Mouse (Mus musculus) embryo, embryonic 9.5 days (tissue): ENCODE measurements around the gene Zfp428.
A peak's percentile ranks its signal among the peaks of the same experiment; 100 is the strongest.

Experiments used
- DNase-seq: peaks from one replicate; pipeline ENCODE4 v3.0.0-alpha.2; 2017; ENCODE audit errors: extremely low spot score

The Zfp428 gene

DNA sequence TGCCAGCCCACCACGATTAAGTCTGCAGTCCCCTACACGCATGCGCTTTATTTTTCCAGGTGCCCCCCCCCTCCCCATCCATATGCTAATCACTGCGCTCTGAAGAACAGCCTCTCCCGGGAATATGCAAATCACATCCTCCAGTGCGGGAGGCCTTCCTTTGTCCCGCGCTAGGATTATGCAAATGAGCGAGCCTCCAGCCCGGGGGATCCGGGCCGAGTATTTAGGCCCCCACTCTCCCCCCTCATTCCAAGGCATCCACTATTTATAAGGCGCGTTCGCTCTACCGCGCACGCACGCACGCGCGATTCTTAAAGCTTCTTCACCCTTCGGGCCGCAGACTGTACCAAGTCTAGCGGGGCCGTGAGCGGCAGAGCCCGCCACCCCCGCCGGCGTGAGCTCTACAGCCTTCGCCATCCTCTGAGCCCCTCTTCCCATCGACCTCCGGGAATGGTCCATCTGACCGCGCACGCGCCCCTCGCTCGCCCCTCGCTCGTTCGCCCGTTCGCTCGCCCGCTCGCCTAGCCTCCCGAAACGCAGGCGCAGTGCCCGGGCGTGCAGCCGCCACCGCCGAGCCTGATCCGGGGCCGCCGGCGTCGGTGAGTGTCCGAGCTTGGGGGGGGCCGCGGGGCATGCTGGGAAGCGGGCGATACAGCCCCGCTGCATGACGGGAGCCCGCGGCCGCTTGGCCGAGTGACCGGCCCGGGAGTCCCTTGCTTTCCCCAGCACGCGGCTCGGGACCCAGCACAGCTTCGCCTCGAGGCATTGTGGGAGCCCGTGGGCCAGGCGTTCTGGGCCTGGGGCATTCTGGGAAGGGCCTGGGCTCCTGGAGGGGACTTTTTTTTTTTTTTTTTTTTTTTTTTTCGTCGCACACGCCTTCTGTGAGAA lies at the start of gene Zfp428:
TSS of gene Zfp428 (plus strand) at position 169 of the 888 bp plus-strand sequence.
- peak; percentile 91 for DNase-seq

DNA sequence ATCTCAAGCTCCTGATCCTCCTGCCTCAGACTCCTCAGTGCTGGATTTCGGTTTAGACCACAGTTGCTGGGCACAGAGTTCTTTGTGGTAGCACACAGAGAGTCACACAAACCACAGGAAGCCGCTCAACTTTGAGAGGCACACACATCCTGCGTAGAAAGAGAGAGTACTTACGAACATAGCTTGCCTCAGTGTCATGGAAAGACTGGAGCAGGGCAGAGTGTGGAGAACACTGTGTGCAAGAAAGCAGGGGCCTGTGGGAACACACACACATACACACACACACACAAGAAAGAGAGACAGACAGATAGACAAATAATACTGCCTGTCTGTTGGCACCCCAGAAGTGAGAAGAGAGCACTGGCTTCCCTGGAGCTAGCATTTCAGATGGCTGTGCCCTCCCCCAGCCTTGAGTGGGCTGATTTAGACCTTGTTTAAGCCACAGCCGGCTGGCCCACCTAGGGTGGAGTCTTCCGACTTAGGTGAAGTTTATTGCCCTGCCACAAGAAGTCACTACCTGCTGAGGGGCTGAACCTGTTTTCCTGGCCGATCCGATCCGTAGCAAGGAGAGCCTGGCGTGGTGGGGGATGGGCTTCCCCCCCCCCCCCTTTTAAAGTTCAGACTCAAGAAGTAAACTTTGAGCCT lies 49.0 kb upstream of the Zfp428 start:
- DNase-seq = no peak

DNA sequence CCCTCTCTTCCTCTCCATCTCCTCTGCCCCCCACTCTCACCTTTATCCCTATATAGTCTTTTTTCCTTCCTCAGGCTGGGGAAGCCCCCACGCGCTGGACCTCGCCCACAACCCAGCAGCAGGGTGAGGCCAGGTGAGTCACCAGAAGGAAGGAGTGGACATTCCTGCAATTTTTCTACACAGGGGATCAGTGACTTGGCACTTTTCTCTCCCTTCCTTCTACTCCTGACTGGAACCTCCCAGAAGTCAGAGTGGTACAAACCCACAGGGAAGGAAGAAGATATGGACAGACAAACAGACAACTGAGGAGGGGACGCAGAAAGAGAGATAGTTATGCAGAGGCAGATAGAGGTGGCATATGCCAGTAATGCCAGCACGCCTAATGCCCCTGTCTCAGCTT lies 47.4 kb upstream of the Zfp428 start:
- DNase-seq = no peak

DNA sequence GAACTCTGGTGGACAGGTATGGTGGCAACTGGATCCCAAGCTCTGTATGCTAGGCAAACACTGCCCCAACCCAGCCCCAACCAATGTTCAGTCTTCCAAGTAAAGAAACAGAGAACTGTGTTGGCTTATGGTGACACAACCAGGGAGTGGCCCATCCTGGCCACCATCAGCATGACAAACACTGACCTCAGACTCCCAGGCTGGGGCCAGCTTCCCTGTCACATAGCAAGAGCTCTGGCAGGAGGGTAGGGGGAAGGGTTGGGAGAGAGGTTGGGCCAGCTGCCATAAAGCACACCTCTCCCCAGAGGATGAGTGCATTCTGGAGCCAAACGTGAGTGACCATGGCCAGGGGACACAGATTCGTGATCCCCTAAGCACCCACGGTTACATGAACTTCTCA lies 47.0 kb upstream of the Zfp428 start:
- no peak for DNase-seq

DNA sequence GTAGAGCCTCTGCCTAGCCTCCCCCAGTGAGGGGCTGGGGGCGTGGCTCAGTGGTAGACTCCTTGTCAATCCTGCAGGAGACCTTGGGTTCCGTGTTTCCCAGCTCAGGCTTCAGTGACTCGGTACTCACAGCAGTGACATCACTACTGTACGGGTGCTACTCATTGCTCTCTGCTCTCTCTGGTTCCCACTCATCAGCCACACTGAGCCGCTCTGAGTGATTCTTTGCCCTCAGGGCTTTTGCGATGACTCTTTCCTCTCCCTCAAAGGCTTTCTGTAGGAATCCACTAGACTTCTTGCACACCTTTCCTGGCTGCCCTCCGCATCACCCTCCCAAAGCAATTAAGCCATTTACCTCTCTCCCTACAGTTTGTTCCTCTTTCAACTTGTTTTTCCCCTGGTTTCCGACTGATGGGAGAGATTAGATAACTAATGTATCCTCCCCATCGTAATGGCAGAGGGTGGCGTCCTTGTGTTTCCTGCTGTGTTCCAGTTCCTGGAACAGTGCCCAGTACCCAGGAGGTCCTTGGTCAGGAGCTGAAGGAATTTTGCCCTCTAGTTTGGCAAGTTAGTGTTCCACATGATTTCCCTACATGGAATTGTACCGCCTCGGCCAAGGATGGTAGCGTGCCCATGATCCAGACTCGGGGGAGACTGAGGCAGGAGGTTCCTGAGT lies 45.3 kb upstream of the Zfp428 start:
- DNase-seq = no peak

DNA sequence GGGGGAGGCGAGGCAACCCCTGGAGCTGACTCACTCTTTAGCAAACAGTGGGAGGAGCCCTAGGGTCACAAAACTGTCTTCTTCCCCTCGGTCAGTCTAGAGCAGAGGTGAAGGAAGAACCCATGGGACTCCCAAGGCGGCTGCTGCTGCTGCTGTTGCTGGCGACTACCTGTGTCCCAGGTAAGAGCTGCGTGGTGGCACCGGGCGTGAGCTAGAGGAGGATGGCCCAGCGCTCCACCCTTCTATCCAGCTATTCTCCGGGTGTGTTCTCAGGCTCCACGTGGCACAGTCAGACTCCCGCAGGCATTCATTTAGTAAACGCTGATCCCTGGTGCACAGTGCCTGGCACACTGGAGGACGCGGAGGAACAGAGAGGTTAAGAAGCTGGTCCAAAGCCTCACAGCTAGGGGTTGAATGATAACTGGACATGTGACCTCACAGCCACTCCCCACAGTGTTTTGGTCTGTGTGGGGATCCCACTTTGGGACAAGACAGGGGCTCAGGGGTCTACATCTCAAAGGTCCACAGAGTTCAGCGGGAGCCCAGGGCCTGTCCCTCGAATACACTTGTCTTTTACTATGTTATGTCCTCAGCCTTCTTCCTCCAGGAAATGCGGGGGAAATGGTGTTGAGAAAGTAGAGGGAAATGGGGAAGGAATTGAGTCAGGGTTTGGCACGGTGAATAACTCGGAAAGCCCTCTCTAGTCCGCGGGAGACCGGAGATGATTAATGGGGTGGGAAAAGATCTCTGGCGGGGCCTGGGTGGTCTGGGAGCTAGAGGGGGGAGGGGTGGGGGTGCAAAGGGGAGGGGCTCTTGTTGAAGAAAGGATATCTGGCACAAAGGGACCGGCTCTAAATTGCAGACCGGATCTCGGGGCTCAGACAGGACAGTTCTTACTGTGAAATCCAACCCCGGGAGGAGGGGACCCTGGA lies 44.2 kb upstream of the Zfp428 start, which contains the start of gene Plaur:
TSS of gene Plaur (plus strand) at position 97 of the 932 bp plus-strand sequence.
- peak; percentile 51 for DNase-seq

DNA sequence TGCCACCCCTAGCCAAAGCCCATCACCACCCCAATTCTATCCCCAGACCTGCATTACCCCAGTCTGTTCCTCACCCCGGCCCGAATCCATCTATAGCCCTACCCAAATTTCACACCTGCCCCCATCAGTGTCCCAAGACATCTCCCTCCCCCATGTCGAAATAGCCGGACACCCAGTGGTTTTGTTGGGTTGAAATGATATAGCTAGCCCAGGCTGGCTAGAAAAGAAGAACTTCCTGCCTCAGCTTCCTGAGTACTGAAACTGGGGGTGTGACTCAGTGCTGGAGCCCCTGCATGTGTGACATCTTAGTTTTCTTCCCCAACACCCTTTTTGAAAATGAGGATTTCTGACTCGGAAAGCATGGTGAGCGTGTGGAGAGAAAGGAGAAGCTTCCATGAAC lies 40.0 kb upstream of the Zfp428 start:
- no peak for DNase-seq

DNA sequence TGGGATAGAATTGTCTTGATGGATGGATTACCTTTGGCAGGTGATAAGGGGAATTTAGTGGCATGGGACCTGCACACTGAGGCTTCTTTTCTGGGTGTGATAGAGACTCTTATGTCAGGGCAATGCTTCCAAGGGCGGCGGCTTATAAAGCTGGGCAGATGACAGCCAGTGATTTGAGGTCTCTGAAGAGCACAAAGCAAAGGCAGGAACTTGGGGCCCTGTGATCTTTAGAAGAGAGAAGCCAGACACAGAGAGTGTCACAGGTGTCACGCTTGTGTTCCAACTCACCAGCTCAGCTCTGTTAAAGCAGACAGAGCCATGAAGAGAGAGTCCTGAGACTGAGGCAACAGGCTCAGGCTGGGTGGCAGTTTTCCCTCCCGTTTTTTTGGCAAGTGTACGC lies 38.9 kb upstream of the Zfp428 start:
- no peak for DNase-seq

DNA sequence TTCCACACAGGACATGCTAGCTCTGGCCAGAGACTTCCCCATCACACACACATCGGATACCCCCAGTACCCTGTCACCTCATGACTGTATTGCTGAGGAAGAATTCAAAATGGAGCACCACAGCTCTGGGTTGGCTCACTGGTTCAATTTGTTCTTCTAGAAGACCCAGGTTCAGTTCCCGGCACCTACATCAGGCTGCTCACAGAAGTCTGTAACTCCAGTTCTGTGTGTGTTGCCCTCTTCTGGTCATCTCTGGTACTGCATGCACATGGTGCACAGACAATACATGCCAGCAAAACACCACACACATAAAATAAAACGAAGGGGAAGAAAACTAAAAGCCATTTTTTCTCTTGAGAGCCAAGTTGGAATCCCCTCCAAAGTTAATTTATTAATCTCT lies 37.7 kb upstream of the Zfp428 start:
- no peak for DNase-seq

DNA sequence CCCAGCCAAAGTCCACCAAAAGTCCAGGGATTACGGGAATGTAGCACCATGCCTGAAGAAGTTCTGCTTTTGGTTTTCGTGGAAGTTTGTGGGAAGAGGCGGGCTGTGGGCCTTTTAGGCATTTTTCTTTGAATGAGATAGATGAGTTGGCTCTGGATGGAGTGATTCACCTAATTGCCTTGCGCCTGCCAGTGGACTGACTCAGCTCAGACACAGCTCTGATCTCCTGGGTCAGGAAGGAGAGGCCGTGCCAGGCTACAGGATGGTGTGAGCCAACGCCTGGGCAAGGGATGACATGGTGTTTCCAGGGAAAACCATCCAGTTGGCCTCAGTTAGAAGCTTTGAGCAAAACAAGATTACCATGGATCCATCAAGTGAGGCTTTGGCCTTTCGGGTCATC lies 36.5 kb upstream of the Zfp428 start:
- no peak for DNase-seq

DNA sequence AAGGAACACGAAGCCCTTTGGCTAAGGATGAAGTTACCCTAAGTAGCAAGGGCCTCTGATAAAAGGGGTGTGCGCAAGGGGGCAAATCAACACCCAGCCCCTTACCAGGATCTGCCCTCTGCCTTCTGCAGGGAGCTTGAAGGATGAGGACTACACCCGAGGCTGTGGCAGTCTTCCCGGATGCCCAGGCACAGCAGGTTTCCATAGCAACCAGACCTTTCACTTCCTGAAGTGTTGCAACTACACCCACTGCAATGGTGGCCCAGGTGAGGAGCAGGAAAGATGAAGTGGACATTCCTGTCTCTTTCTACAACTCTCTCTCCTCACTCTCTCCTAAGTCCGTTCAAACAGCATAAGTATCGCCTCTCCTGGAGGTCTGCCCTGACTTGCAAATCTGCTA lies 34.4 kb upstream of the Zfp428 start:
- DNase-seq = no peak

DNA sequence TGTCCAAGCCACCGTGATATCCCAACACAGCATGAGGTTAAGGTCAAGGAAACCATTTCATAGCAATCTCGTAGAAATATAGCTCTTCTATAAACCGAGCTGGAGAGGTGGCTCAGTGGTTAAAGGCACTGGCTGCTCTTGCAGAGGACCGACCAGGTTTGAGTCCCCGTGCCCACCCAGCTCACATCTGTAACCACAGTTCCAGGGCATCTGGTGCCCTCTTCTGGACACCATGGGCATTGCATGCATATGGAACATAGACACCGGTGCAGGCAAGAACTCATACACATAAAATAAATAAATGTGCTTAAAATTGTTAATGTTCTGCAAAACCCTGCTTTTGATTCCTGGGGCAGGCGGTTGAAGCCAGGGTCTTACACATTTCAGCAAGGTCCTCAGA lies 33.9 kb upstream of the Zfp428 start:
- no peak for DNase-seq

DNA sequence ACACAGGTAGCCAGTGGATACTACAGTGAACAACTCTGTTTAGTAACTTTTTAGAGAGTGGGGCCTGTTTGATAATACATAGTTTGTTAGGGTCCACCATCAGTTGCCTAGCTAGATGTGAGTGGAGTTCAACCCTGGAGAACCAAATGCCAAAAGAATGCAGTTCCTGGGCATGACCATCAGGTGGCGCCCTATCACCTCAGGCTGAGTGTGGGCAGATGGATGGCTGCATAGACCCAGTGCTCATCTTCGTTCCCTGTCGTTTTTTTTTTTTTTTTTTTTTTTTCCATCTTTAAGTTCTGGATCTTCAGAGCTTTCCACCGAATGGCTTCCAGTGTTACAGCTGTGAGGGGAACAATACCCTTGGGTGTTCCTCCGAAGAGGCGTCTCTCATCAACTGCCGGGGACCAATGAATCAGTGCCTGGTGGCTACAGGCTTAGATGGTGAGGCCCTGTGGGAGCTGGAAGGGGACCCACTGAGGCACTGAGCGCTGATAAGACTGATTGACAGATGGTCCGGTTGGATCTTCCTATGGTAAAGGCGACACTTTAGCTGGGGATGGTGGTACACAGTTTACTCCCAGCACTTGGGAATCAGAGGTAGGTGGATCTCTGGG lies 32.8 kb upstream of the Zfp428 start:
- DNase-seq = peak; percentile 72

DNA sequence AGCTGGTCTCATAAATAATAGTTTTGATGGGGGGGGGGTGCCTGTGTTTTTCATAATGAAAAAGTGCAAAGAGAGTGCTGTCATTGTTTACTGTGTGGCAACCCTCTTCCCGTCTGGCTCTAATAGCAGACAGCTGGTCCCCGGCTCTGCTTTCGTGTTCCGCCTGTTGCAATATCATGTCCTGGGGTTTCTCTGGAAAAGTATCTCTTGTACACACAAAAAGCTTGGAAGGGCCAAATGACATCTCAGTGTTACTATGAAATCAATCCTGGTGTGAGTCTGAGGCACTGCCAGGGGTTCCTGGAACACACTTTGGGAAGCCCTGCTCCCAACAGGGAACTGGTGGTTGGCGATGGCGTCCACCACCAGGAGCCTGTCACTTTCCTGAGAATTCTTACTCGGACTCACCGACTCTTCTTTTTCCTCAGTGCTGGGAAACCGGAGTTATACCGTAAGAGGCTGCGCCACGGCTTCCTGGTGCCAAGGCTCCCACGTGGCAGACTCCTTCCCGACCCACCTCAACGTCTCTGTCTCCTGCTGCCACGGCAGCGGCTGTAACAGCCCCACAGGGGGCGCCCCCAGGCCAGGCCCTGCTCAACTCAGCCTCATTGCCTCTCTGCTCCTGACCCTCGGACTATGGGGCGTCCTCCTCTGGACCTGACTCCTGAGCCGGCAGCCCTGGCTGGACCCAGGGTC lies 31.8 kb upstream of the Zfp428 start:
- DNase-seq = no peak

DNA sequence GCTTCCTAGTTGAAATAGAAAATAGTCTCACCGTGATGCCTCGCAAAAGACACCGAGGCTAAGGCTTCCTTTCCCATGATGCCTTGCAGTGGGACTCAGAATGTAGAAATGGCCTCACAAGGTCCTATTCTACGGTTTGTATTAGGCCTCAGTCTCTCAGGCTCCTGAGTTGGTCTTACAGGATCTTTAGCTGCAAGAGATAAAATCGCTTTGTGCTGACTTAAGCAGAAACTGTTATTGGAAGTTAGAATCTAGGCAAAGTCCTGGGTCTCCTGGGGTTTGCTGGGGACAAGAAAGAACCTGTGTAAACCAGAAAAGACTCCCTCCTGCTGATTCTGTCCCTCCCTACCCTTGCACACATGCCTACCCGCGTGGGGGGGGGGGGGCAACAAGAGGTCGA lies 30.5 kb upstream of the Zfp428 start:
- DNase-seq = no peak

DNA sequence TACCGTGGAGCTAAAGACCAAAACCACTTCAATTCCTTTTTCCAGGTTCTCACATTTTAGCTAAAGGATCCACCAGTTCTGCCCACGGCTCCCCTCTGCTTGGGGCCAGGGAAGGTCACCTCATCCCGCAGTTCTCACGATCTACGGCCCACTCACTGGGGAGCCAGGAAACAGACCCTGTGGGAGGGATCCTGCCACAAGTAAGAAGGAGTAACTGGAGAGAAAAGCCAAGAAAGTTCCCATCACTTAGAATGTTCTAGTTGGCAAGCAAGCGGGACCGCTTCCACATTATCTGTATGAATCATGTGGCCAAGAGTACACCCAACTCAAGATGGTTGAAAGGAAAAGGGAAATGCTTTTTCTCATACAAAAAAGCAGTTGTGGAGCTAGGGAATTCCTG lies 29.9 kb upstream of the Zfp428 start:
- no peak for DNase-seq

DNA sequence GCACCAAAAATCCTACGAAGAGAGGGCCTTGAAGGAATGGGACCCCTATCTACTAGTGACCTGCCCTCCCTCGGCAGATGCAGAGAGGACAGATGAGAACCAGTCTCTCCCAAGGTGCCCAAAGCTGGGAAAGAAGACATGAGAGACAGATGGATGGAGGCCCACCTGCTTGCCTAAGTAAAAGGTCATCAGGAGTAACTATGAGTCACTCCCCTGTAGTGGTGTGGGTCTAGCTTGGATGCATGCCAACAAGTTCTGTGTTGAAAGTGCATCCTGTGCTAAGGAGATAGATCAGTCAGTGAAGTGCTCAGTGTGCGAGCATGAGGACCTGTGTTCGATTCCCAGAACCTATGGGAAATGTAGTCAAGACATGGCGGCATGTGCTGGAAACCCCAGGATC lies 27.9 kb upstream of the Zfp428 start:
- DNase-seq = no peak

DNA sequence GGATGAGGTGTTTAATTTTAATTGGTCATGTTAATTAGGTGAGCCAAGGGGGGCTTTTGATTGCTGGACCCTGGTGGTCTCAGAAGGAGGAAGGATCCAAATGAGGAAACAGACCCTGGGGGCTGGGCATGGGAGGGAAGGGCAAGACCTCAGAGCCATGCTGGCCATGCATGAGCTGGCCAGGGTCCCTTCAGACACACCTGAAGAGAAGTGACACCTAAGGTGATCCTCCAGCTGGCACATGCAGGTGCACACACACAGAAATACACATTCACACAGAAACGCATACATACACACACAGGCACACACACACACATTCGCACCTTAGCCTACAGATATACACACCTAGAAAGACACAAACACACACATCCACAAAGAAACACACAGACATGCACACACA lies 27.1 kb upstream of the Zfp428 start:
- DNase-seq = no peak

DNA sequence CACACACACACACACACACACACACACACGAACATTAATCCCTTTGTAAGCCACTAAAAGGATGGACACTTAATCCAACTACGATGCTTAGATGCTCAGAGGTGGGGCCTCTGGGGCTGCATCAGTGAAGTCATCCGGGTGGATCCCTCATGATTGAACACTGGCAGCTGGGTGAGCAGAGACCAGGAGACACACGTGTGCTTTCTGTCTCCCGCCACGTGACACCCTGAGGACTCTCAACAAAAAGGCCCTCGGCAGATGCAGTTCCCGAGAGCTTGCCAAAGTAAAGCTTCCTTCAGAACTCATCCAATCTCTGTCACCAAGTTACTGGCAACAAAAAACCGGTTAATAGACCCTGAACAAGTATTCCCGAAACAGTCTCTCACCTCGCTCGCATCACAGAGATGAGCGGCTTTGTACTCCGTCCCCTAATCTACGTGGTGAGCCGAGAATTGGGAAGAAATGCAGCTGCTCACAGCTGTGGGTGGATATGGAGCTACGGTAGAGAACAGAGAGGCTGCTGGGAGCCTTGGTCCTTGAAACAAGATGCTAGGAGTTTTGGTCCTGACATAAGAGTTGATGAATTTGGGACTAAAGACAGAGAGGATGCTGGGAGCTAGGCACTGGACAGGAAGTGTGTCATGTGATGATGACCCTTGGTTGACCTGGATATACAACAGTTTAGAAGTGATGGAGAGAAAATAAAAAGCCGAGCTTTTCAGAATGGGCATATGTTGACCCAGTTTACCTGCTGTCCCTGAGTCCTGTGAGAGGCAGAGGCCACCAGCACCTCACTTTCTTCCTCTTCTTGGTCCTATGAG lies 26.5 kb upstream of the Zfp428 start:
- no peak for DNase-seq
